Mouse (Mus musculus): ENCODE measurements around the gene Ppfibp2. TPM values are rescaled to one million over a fixed set of nuclear protein-coding genes. Genes with fewer than 3 reads are reported as not detected.

Ppfibp2 gene
- polyA plus RNA-seq, 1 experiment from 2014 or later = 15.9 TPM

DNA sequence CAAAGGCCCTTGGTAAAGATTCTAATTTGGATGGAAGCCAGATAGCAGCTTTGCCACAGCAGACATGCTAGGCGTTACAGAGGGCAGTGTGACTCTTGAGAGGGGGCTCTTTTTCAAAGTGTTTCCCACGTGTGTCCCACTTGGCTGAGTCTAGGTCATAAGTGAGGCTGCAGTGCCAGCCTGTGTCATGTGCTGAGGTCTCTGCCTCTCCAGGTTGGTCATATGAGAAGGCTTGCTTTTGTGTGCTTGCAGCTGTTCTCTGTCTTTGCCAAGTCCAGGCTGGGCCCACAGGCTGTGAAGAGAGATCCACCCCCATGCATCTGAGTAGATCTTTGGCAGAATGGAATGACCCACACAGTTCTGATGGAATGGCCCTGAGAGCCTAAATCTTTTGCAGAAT is 2.4 kb upstream of the Ppfibp2 start:
- H3K36me3 ChIP-seq = peaks cover 18% of the 10 kb centered on the region; the same call in 1 of the 2 replicates
- no peak overlapping the region for H3K9ac ChIP-seq
- H3K4me3 ChIP-seq = no peak overlapping the region
- no peak overlapping the region for H3K27ac ChIP-seq
- H3K4me1 ChIP-seq = peaks cover 4% of the 10 kb centered on the region; the same call in 1 of the 2 replicates
- ATAC-seq (ENCODE audit: insufficient number of reproducible peaks, insufficient read depth, low FRiP score, low TSS enrichment) = no peak
- WGBS = 53% methylated on average over 2 of the region's 2 CpGs
- no peaks in the 10 kb centered on the region for H3K27me3 ChIP-seq
- H3K4me2 ChIP-seq (replicated peaks) = no peak overlapping the region
- H3K9me3 ChIP-seq = no peaks in the 10 kb centered on the region

DNA sequence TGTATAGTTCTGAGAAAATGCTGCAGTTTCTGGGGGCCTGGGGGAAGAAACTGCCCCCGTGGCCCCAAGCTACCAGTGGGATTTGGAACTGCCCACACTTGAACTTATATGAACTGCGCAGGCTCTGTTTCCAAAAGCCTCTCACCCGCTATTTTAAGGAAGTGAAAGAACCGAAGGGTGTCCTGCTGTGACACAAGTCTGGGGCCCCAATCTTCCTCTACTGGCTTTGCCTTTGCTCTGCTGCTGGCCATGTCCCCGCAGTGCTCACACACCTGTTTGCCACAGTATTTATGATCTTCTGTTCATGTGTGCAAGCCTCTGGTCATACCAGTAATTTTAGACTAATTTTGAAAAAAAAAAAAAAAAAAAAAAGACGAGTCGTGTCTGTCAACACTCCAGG is 1.1 kb upstream of the Ppfibp2 start:
- Histone ChIP-seq H3K27ac (no peak overlapping the region), H3K4me3 (no peak overlapping the region; the same call in 1 of the 2 replicates), H3K36me3 (peaks cover 18% of the 10 kb centered on the region; the same call in 1 of the 2 replicates), H3K27me3 (no peaks in the 10 kb centered on the region), H3K4me1 (peaks cover 4% of the 10 kb centered on the region; the same call in 1 of the 2 replicates), H3K4me2 (replicated peaks) (peak overlapping the region; percentile 95; the same call in 1 of the 2 replicates), H3K9ac (no peak overlapping the region), H3K9me3 (no peaks in the 10 kb centered on the region)
- WGBS = 34% methylated on average over 7 of the region's 7 CpGs
- ATAC-seq (ENCODE audit: insufficient number of reproducible peaks, insufficient read depth, low FRiP score, low TSS enrichment) = no peak

DNA sequence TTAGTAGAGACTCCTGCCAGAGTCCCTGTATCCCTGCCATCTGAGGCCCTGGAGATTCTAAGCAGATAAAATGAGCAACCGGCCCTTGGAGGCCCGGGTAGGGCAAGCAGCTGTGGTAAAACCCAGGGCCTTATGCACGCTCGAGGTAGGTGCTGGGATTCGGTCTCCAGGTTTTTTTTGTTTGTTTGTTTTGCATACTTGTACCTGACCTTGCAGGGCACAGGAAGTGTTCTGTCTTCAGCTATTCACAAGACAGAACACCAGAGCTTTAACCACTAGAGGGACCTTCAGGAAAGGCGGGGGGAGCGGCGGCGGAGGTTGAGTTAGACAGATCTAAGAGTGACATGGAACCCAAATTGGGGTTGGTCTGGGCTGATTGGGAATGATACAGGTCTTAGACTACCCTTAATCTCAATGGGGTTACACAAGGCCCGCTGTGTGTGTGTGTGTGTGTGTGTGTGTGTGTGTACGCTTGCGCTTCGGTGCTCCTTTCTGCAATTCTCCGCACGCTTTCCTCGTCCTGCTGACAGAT is 616 bp upstream of the Ppfibp2 start:
- ATAC-seq (ENCODE audit: insufficient number of reproducible peaks, insufficient read depth, low FRiP score, low TSS enrichment) = peak; percentile 68
- H3K27me3 ChIP-seq = no peaks in the 10 kb centered on the region
- H3K9me3 ChIP-seq = no peaks in the 10 kb centered on the region
- H3K4me1 ChIP-seq = peaks cover 4% of the 10 kb centered on the region; the same call in 1 of the 2 replicates
- no peak overlapping the region for H3K27ac ChIP-seq
- WGBS = under 1% methylated on average over 16 of the region's 16 CpGs
- H3K36me3 ChIP-seq = peaks cover 18% of the 10 kb centered on the region; the same call in 1 of the 2 replicates
- H3K9ac ChIP-seq = peak overlapping the region; percentile 53
- peak overlapping the region; percentile 95 for H3K4me2 ChIP-seq (replicated peaks)
- peak overlapping the region; percentile 54 for H3K4me3 ChIP-seq

DNA sequence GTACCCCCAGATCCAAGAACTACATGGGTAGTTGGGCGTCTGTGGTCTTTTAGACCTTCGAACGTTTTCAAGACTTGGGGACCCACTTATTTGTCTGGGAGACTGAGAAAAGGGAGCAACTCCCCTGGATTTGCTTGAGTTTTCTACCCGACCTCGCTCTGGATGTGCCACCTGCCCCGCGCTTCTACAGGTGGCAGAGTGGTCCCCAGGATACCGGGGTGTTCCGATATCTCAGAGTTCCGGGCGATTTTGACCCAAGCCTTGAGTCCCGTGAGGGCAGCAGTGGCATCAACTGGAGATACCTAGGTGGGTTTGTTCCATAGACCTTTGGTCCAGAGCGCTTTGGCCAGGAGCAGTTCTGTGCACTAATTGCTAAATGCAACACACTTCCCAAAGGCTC is 419 bp downstream of the Ppfibp2 start:
- no peak for ATAC-seq (ENCODE audit: insufficient number of reproducible peaks, insufficient read depth, low FRiP score, low TSS enrichment)
- Histone ChIP-seq H3K4me3 (peak overlapping the region; percentile 54), H3K9ac (peak overlapping the region; percentile 53), H3K9me3 (no peaks in the 10 kb centered on the region), H3K4me1 (peaks cover 4% of the 10 kb centered on the region; the same call in 1 of the 2 replicates), H3K4me2 (replicated peaks) (peak overlapping the region; percentile 95), H3K36me3 (peaks cover 13% of the 10 kb centered on the region; the same call in 1 of the 2 replicates), H3K27ac (no peak overlapping the region), H3K27me3 (no peaks in the 10 kb centered on the region)
- 18% methylated on average over 13 of the region's 13 CpGs for WGBS

DNA sequence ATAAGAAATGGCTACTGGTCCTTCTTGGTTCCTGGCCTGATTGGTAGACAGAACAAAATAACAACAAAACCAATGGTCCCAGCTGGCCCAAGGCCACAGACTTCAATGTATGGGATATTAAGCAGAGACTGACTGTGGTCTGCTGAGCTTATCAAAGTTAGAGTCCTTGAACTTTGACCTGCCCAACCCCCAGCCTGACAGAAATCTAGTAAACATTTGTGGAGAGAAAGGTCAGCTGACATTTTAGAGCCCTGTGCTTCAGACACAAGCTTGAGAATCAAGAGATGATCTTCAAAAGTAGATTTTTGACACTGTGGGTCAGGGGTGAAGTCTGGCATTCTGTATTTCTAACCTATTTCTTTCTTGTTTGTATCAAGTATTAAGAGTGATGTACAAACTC is 1.7 kb downstream of the Ppfibp2 start:
- ATAC-seq (ENCODE audit: insufficient number of reproducible peaks, insufficient read depth, low FRiP score, low TSS enrichment) = no peak
- Histone ChIP-seq H3K4me1 (peaks cover 4% of the 10 kb centered on the region; the same call in 1 of the 2 replicates), H3K9me3 (no peaks in the 10 kb centered on the region), H3K9ac (no peak overlapping the region), H3K27me3 (no peaks in the 10 kb centered on the region), H3K4me3 (no peak overlapping the region), H3K4me2 (replicated peaks) (no peak overlapping the region), H3K36me3 (0 out of 2 replicates have a peak, but pooled peaks cover 6% of the 10 kb centered on the region), H3K27ac (no peak overlapping the region)

DNA sequence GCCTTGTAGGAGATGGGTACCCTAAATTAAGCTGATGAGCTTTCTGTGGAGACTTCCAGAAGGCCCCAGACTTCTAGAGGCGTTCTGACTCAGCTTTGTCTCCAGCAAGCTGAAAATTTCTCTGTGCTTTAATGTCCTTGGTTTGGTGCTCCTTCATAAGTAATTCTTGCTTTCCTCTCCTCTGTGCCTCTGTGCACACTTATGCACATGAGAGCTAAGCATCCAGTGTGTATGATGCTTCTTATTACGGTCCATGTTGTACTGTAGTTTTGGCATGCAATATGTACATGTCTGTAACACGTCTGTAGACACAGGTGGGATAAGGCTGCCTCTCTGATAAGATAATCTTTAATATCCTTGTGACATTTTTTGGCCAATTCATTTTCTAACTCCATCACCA is 2.9 kb downstream of the Ppfibp2 start:
- no peak overlapping the region for H3K9ac ChIP-seq

DNA sequence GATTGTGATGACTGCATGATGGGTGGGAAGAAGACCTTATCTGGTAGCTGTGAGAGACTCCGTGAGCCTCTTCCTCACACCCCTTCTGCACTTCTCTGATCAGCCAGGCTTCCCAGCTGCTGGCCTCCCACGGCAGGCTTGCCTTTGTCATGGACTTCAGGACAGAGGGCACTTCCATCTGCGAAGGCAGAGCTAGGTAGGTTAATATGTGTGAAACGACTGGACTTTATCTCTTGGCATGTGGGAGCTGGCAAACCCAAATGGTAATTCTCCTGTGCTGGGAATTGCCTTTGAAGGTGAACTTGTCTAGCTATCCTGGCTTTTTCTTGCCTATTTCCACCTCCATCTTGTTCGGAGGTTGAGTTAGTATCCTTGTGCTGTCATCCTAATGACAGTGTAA is 5.6 kb downstream of the Ppfibp2 start:
- Histone ChIP-seq H3K4me2 (replicated peaks) (no peak overlapping the region), H3K9ac (no peak overlapping the region), H3K4me3 (no peak overlapping the region), H3K4me1 (no peaks in the 10 kb centered on the region), H3K27me3 (no peaks in the 10 kb centered on the region), H3K27ac (no peak overlapping the region), H3K36me3 (no peaks in the 10 kb centered on the region), H3K9me3 (no peaks in the 10 kb centered on the region)
- WGBS = 75% methylated on average over 5 of the region's 5 CpGs
- ATAC-seq (ENCODE audit: insufficient number of reproducible peaks, insufficient read depth, low FRiP score, low TSS enrichment) = no peak

More for the DNA sequence above, 2.9 kb downstream of the Ppfibp2 start:
- Histone ChIP-seq H3K4me2 (replicated peaks) (no peak overlapping the region), H3K4me3 (no peak overlapping the region), H3K27me3 (no peaks in the 10 kb centered on the region), H3K27ac (no peak overlapping the region), H3K9me3 (no peaks in the 10 kb centered on the region), H3K4me1 (peaks cover 4% of the 10 kb centered on the region; the same call in 1 of the 2 replicates), H3K36me3 (no peaks in the 10 kb centered on the region)
- WGBS = 79% methylated on average over 3 of the region's 3 CpGs
- ATAC-seq (ENCODE audit: insufficient number of reproducible peaks, insufficient read depth, low FRiP score, low TSS enrichment) = no peak

DNA sequence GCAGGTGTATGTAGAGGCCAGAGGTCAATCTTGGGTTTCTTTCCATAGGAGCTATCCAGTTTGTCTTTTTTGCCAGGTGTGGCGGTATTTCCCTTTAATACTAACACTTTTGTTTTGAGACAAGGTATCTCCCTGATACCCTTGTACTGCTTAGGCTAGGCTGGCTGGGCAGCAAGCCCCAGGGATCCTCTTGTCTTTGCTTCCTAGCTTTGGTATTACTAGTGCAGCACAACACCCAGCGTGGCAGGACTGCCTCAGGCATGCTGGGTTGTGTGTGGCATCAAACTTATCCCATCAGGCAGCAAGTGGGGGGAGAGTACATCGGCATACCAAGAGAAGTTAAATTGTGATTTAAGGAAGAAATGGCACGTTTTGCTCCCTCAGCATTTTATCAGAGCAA is 7.5 kb downstream of the Ppfibp2 start:
- Histone ChIP-seq H3K27ac (no peak overlapping the region), H3K4me2 (replicated peaks) (no peak overlapping the region), H3K36me3 (no peaks in the 10 kb centered on the region), H3K9me3 (no peaks in the 10 kb centered on the region), H3K4me3 (no peak overlapping the region), H3K4me1 (no peaks in the 10 kb centered on the region), H3K9ac (no peak overlapping the region), H3K27me3 (no peaks in the 10 kb centered on the region)
- no peak for ATAC-seq (ENCODE audit: insufficient number of reproducible peaks, insufficient read depth, low FRiP score, low TSS enrichment)
- WGBS = 78% methylated on average over 4 of the region's 4 CpGs

DNA sequence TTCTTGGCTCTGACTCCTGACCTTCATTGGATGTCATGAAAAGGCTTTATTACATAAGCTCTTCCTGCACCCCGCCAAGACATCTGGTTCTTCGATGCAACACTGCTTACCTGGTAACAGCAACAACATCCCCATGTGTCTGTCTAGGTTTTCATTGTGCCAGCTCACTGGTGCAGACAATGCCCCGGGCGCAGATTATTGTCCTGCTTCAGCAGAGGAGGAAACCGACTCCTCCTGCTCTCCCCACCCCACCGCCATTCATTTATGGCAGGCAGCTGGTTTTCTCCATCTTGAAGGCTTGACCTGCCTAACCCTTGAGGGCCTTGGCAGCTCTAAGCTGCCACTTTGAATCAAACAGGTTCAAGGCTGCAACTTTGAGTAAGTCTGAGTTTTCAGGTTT is 7.9 kb downstream of the Ppfibp2 start:
- H3K9ac ChIP-seq = no peak overlapping the region
- H3K36me3 ChIP-seq = no peaks in the 10 kb centered on the region
- no peak overlapping the region for H3K4me2 ChIP-seq (replicated peaks)
- H3K27me3 ChIP-seq = no peaks in the 10 kb centered on the region
- no peaks in the 10 kb centered on the region for H3K4me1 ChIP-seq
- H3K27ac ChIP-seq = no peak overlapping the region
- ATAC-seq (ENCODE audit: insufficient number of reproducible peaks, insufficient read depth, low FRiP score, low TSS enrichment) = no peak
- 61% methylated on average over 6 of the region's 6 CpGs for WGBS
- no peaks in the 10 kb centered on the region for H3K9me3 ChIP-seq
- H3K4me3 ChIP-seq = no peak overlapping the region

DNA sequence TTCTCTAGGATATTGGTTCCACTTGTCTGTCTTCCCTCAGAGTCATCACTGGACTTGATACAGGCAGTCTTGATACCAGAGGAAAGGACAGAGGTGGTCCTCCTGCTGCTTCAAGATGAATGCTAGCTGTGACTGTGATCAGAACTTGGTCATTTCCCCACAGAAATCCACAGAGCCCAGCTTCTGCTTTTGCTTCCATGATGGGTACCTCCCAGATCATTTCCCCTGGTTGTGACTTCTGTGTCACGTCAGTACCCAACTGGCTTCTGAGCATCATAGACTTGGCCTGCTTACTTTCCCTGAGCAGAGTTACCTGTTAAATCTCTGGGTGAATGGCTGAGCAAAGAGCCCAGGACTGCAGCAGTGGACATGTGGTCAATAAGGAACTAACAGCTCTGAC is 12.8 kb downstream of the Ppfibp2 start:
- WGBS = 91% methylated on average over 1 of the region's 1 CpGs
- H3K4me1 ChIP-seq = no peaks in the 10 kb centered on the region
- H3K9me3 ChIP-seq = no peaks in the 10 kb centered on the region
- no peak overlapping the region for H3K4me2 ChIP-seq (replicated peaks)
- H3K4me3 ChIP-seq = no peak overlapping the region
- H3K36me3 ChIP-seq = no peaks in the 10 kb centered on the region
- ATAC-seq (ENCODE audit: insufficient number of reproducible peaks, insufficient read depth, low FRiP score, low TSS enrichment) = no peak
- H3K9ac ChIP-seq = no peak overlapping the region
- H3K27me3 ChIP-seq = no peaks in the 10 kb centered on the region
- H3K27ac ChIP-seq = no peak overlapping the region

DNA sequence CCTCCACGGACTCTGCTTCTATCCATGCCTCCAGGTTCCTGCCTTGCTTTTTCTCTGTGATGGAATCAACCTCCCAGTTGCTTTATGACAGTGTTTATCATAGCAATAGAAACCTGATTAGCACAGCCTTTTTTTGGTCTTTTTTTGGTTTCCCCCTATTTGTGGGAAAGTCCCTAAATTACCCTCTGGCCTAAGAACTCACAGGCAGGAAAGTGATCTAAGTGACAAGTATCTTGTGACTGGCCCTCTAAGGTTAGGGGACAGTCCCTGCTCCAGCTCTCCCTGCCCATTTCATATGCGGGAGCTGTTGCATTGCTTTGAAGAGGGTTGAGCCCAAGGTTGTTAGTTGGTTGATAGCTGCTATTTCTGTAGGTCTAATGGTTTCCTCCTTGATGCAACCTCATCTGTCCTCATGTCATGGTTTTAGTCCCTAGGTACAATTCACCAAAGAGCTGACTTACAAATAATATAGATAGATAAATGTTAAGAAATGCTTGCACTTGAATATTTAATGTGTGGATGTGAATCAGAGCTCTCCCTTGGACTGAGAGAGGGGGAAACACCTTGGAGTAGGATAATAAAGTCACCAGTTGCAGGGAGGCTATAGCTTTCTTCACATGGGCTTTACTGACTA is 14.7 kb downstream of the Ppfibp2 start:
- 85% methylated on average over 2 of the region's 2 CpGs for WGBS
- no peaks in the 10 kb centered on the region for H3K36me3 ChIP-seq
- no peaks in the 10 kb centered on the region for H3K9me3 ChIP-seq
- H3K27me3 ChIP-seq = no peaks in the 10 kb centered on the region
- H3K4me3 ChIP-seq = no peak overlapping the region
- no peaks in the 10 kb centered on the region for H3K4me1 ChIP-seq
- H3K27ac ChIP-seq = no peak overlapping the region
- H3K9ac ChIP-seq = no peak overlapping the region
- no peak overlapping the region for H3K4me2 ChIP-seq (replicated peaks)
- no peak for ATAC-seq (ENCODE audit: insufficient number of reproducible peaks, insufficient read depth, low FRiP score, low TSS enrichment)

DNA sequence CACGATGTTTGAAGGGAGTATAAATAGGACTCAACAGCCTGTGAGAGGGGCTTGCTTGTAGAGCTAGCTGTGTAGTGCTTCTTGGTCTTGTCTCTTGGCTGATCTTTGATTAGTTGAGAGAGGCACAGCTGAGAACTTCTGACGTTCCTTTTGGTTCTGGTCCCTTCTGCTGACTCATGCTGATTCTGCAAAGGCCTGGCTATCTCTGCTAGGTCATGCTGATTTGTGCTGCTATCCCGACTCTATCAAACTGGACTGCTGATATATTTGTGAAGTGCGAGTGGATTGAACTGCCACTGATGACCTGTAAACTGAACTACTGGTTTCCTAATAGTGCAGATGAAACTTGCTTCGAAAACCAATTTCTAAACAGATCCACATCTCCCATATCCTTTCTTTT is 15.9 kb downstream of the Ppfibp2 start:
- H3K9ac ChIP-seq = no peak overlapping the region
- no peak for ATAC-seq (ENCODE audit: insufficient number of reproducible peaks, insufficient read depth, low FRiP score, low TSS enrichment)
- 89% methylated on average over 5 of the region's 5 CpGs for WGBS
- H3K27ac ChIP-seq = no peak overlapping the region
- no peaks in the 10 kb centered on the region for H3K27me3 ChIP-seq
- H3K4me3 ChIP-seq = no peak overlapping the region
- H3K4me1 ChIP-seq = no peaks in the 10 kb centered on the region
- H3K36me3 ChIP-seq = no peaks in the 10 kb centered on the region
- H3K9me3 ChIP-seq = no peaks in the 10 kb centered on the region
- no peak overlapping the region for H3K4me2 ChIP-seq (replicated peaks)

Measured in embryonic facial prominence, embryonic 12.5 days (tissue).